Mouse (Mus musculus) intestine, embryonic 16.5 days (tissue): ENCODE data around the gene Rnf17. TPM values are rescaled to one million over a fixed set of nuclear protein-coding genes. Genes with fewer than 3 reads are reported as not detected.

Experiments
- ATAC-seq: fragments of 200-750 bp; cut with Nextera tagmentation; 2 replicates; pipeline ENCODE4 v1.8.0; 2017; ENCODE audit warnings: moderate TSS enrichment, moderate library complexity
- H3K27ac ChIP-seq: fragments of 300-500 bp; sonication (generic); 2 replicates; pipeline ENCODE4 v1.5.1; 2014; ENCODE audit warnings: mild to moderate bottlenecking, low read length
- H3K27me3 ChIP-seq: fragments of 300-500 bp; sonication (generic); replicated peaks from 2 replicates; pipeline ENCODE4 v1.6.1; 2014; ENCODE audit warnings: low read length, control low read depth, mixed read lengths; ENCODE audit not compliant: control insufficient read depth, insufficient read depth
- H3K36me3 ChIP-seq: fragments of 300-500 bp; sonication (generic); 2 replicates; pipeline ENCODE4 v1.6.1; 2014; ENCODE audit warnings: low read length, control low read depth; ENCODE audit not compliant: control insufficient read depth, insufficient read depth
- H3K4me1 ChIP-seq: fragments of 300-500 bp; sonication (generic); 2 replicates; pipeline ENCODE4 v1.6.1; 2014; ENCODE audit warnings: low read length, control low read depth, mixed read lengths; ENCODE audit not compliant: control insufficient read depth, insufficient read depth
- H3K4me2 ChIP-seq: fragments of 300-500 bp; sonication (generic); 2 replicates; pipeline ENCODE4 v1.6.1; 2014; ENCODE audit warnings: low read depth, low read length, control low read depth
- H3K4me3 ChIP-seq: fragments of 300-500 bp; sonication (generic); 2 replicates; pipeline ENCODE4 v1.5.1; 2014; ENCODE audit warnings: mild to moderate bottlenecking, low read length
- H3K9ac ChIP-seq: fragments of 300-500 bp; sonication (generic); 2 replicates; pipeline ENCODE4 v1.6.1; 2014; ENCODE audit warnings: low read depth, low read length
- H3K9me3 ChIP-seq: fragments of 300-500 bp; sonication (generic); 2 replicates; pipeline ENCODE4 v1.6.1; 2016; ENCODE audit warnings: low read length, control low read depth; ENCODE audit not compliant: control insufficient read depth
- WGBS: fragments of 180-500 bp; shearing (Covaris S2); extraction: QIAGEN DNeasy Blood & Tissue Kit; methylation state at CpG from one replicate; pipeline ENCODE4 v1.1.7; 2014; 5-methylcytosine and 5-hydroxymethylcytosine counted together
- polyA plus RNA-seq: library from polyadenylated mRNA; unstranded; fragments of >200 nt; fragmentation: Nextera tagmentation; extraction: Ambion mirVana; gene quantifications from 2 replicates; pipeline ENCODE4 v1.2.1, GENCODE M21; 2015

The Rnf17 gene
- polyA plus RNA-seq, result 0.79 and 0.98 TPM in 2 replicates

- no peaks in the 10 kb centered on the region for H3K27me3 ChIP-seq
- no peaks in the 10 kb centered on the region for H3K4me1 ChIP-seq
- 66% methylated on average over 33 of the region's 34 CpGs for WGBS
- H3K9ac ChIP-seq, result no peak within 1 kb of the TSS
- H3K9me3 ChIP-seq, result no peaks in the 10 kb centered on the region
- no peak for ATAC-seq
- no peaks in the 10 kb centered on the region for H3K36me3 ChIP-seq
- H3K4me2 ChIP-seq, result 0 out of 2 replicates have a peak within 1 kb of the TSS, but pooled peaks have one; percentile 25
- no peak within 1 kb of the TSS for H3K4me3 ChIP-seq
- H3K27ac ChIP-seq, result no peak within 1 kb of the TSS
Measured at GRCm38 (mm10) chr14:56402311-56403071, at the start of gene Rnf17. Gene Rnf17 (plus strand): TSS chr14:56402581.

GRCm38 (mm10) chr14:56354803-56355202, 47.6 kb upstream of the Rnf17 start:
- ATAC-seq, result no peak
- WGBS, result 66% methylated on average over 3 of the region's 3 CpGs

GRCm38 (mm10) chr14:56355396-56355795, 47.0 kb upstream of the Rnf17 start:
- H3K9me3 ChIP-seq, result no peaks in the 10 kb centered on the region
- H3K4me3 ChIP-seq, result no peak overlapping the region
- H3K27ac ChIP-seq, result no peak overlapping the region
- H3K4me1 ChIP-seq, result no peaks in the 10 kb centered on the region
- H3K4me2 ChIP-seq, result no peak overlapping the region
- no peaks in the 10 kb centered on the region for H3K36me3 ChIP-seq
- H3K9ac ChIP-seq, result no peak overlapping the region
- ATAC-seq, result no peak
- H3K27me3 ChIP-seq, result no peaks in the 10 kb centered on the region
- 54% methylated on average over 8 of the region's 8 CpGs for WGBS

More at GRCm38 (mm10) chr14:56354803-56355202, 47.6 kb upstream of the Rnf17 start:
- Histone ChIP-seq H3K27ac (no peak overlapping the region), H3K9me3 (no peaks in the 10 kb centered on the region), H3K4me1 (no peaks in the 10 kb centered on the region), H3K9ac (no peak overlapping the region), H3K27me3 (no peaks in the 10 kb centered on the region), H3K36me3 (no peaks in the 10 kb centered on the region), H3K4me2 (no peak overlapping the region), H3K4me3 (no peak overlapping the region)

- Histone ChIP-seq H3K27ac (no peak overlapping the region), H3K4me2 (no peak overlapping the region), H3K36me3 (no peaks in the 10 kb centered on the region), H3K9ac (no peak overlapping the region), H3K4me1 (no peaks in the 10 kb centered on the region), H3K9me3 (no peaks in the 10 kb centered on the region), H3K27me3 (no peaks in the 10 kb centered on the region), H3K4me3 (no peak overlapping the region)
- ATAC-seq, result no peak
- 86% methylated on average over 6 of the region's 6 CpGs for WGBS
Measured at GRCm38 (mm10) chr14:56356196-56356595, 46.2 kb upstream of the Rnf17 start.

- Histone ChIP-seq H3K9me3 (no peaks in the 10 kb centered on the region), H3K4me3 (no peak overlapping the region), H3K27me3 (peaks cover 5% of the 10 kb centered on the region; the same call in 1 of the 2 replicates), H3K4me2 (no peak overlapping the region), H3K4me1 (no peaks in the 10 kb centered on the region), H3K9ac (no peak overlapping the region), H3K36me3 (no peaks in the 10 kb centered on the region), H3K27ac (no peak overlapping the region)
- WGBS, result 73% methylated on average over 7 of the region's 7 CpGs
- no peak for ATAC-seq
Measured at GRCm38 (mm10) chr14:56358422-56358821, 44.0 kb upstream of the Rnf17 start.

GRCm38 (mm10) chr14:56359131-56359530, 43.2 kb upstream of the Rnf17 start:
- peaks cover 10% of the 10 kb centered on the region; the same call in 1 of the 2 replicates for H3K27me3 ChIP-seq
- ATAC-seq, result no peak
- no peaks in the 10 kb centered on the region for H3K36me3 ChIP-seq
- H3K4me1 ChIP-seq, result no peaks in the 10 kb centered on the region
- H3K9me3 ChIP-seq, result no peaks in the 10 kb centered on the region
- no peak overlapping the region for H3K4me2 ChIP-seq
- no peak overlapping the region for H3K9ac ChIP-seq
- 69% methylated on average over 6 of the region's 6 CpGs for WGBS
- H3K27ac ChIP-seq, result no peak overlapping the region
- no peak overlapping the region for H3K4me3 ChIP-seq

GRCm38 (mm10) chr14:56364711-56365237, 37.6 kb upstream of the Rnf17 start, which contains the start of gene Atp12a:
Gene Atp12a (plus strand): TSS chr14:56365068.
- Histone ChIP-seq H3K4me3 (peak within 1 kb of the TSS; percentile 50), H3K36me3 (no peaks in the 10 kb centered on the region), H3K9ac (peak within 1 kb of the TSS; percentile 34; the same call in 1 of the 2 replicates), H3K4me1 (peaks cover 8% of the 10 kb centered on the region), H3K27ac (no peak within 1 kb of the TSS), H3K4me2 (peak within 1 kb of the TSS; percentile 87), H3K9me3 (no peaks in the 10 kb centered on the region), H3K27me3 (peaks cover 31% of the 10 kb centered on the region)
- under 1% methylated on average over 48 of the region's 48 CpGs for WGBS
- ATAC-seq, result peak; percentile 18; the same call in 1 of the 2 replicates

GRCm38 (mm10) chr14:56365292-56365691, 37.1 kb upstream of the Rnf17 start:
- no peak for ATAC-seq
- Histone ChIP-seq H3K27me3 (peaks cover 31% of the 10 kb centered on the region), H3K4me2 (peak overlapping the region; percentile 87), H3K27ac (no peak overlapping the region), H3K9ac (no peak overlapping the region), H3K4me3 (peak overlapping the region; percentile 50), H3K36me3 (no peaks in the 10 kb centered on the region), H3K9me3 (no peaks in the 10 kb centered on the region), H3K4me1 (peaks cover 8% of the 10 kb centered on the region)
- WGBS, result 30% methylated on average over 8 of the region's 8 CpGs

- Histone ChIP-seq H3K4me2 (no peak overlapping the region), H3K27ac (no peak overlapping the region), H3K36me3 (no peaks in the 10 kb centered on the region), H3K9me3 (no peaks in the 10 kb centered on the region), H3K4me3 (no peak overlapping the region), H3K27me3 (peaks cover 31% of the 10 kb centered on the region), H3K4me1 (peaks cover 8% of the 10 kb centered on the region), H3K9ac (no peak overlapping the region)
- no peak for ATAC-seq
- WGBS, result 17% methylated on average over 15 of the region's 15 CpGs
Measured at GRCm38 (mm10) chr14:56366712-56367111, 35.7 kb upstream of the Rnf17 start.
